Mouse (Mus musculus) heart, adult 9 months (tissue): ENCODE measurements at regions not wholly inside any gene's neighbourhood (a gene's known extent, or its start where the extent isn't known, plus 50 kb on each side); places are given as distances from the start of the nearest gene placed in this dataset.
A peak's percentile ranks its signal among the peaks of the same experiment; 100 is the strongest.

Experiments used
- DNase-seq, 2 experiments: peaks; one replicate each; pipeline ENCODE4 v3.0.0; 2022; ENCODE audit warnings: low spot score in 2 of 2

DNA sequence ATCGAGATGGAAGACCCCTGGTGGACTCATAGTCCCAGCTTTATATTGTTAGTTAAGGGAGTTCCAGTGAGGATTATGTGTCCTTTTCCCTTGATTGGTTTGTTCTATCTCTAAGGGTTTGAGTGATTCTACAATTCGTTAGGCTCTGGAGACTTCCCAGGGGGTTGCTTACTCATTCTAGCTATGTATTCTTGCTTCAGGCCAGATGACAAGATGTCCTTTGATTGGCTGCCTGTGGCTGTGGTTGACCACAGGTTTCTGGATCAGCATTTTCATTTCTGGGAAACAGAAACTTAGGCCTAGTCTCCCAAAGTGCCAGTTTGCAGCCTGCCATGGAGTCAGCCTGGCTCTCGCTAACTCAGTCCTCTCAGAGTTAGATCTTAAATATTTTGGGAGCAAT is 119.3 kb upstream of the H2al1n start:
- DNase-seq = no peak

DNA sequence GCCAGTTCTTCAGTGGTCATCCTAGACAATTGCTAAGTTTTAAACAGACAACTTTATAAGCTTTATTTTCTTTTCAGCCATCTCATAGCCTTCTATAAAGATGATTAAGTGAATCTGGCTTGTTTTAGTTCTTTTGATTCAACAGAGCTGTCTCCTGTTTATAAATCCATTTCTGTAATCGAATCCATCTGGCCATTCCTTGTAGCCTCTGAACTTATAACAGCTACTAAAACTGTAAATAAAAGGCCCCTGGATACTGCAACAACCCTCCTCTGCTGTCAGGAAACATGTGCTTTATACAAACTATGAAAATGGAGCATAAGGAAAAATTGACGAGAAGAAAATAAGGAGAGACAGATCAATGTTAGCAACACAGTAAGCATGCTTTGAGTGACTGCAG is 77.4 kb upstream of the H2al1n start:
- DNase-seq = no peak

DNA sequence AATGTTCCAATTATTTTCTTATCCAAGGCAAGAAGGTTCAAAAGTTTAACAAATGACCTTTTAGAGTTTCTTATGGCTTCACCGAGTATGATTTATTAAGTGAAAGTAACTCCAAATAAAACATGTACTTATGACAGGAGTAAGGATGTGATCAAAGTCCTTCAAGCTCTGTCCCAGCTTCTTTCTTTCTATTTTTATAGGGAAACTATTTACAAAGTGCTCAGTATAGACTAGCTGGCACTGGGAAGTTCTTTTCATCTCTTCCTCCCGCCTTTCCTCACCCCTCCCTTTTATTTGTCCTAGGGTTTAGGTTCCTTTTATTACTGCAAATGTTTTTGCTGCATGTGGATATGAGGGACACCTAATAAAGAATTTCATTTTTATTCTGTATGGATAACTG is 76.3 kb upstream of the H2al1n start:
- no peak for DNase-seq

DNA sequence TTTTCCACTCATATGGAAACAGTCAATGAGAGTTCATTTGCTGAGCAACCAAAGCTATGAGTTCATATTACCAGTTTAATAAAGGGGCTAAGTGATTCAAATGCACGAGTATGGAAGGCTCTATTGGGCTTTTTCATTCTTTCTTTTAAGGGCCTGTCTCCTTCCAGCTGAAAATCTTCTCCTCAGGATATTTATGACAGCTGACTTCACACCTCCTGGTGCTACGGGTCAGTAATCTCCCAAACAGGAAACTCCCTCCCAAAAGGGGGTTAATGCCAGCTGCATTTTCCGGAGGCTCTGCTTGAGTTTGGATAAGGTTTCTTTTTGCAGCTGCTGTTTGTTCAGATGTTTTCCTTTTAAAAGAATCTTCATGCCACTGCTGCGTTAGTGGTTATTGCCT is 72.5 kb upstream of the H2al1n start:
- peak; percentile 8 to 22 for DNase-seq
